Mouse (Mus musculus) embryo, embryonic 10 days (tissue): ENCODE measurements around the gene Dnmt3c.
"Not testable (repeated sequence)": the region's sequence is repeated elsewhere in the genome, so short reads cannot be mapped to it uniquely, and the experiment has no call there.

Source experiments
- DNase-seq: peaks from one replicate; pipeline ENCODE4 v3.0.0-alpha.2; 2015; ENCODE audit warnings: low spot score

Dnmt3c gene

DNA sequence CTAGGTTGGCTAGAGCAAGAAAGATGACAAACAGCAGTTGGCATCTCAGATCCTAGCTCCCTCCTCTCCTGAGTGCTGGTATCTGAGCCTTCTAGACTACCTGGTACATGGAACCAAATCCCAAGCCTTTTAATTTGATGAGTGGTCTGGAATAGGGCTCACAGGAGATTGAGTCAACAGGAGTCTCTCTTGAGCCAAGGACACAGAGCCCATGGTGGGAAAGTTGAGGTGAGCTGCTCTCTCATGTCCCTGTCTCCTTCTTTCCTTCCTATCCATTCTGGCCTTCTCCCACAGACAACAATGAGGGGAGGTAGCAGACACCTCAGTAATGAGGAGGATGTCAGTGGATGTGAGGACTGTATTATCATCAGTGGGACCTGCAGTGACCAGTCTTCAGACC, at the start of gene Dnmt3c:
Gene Dnmt3c, plus strand, starts transcription at position 301 of the 400 bp plus-strand sequence.
- no peak for DNase-seq

DNA sequence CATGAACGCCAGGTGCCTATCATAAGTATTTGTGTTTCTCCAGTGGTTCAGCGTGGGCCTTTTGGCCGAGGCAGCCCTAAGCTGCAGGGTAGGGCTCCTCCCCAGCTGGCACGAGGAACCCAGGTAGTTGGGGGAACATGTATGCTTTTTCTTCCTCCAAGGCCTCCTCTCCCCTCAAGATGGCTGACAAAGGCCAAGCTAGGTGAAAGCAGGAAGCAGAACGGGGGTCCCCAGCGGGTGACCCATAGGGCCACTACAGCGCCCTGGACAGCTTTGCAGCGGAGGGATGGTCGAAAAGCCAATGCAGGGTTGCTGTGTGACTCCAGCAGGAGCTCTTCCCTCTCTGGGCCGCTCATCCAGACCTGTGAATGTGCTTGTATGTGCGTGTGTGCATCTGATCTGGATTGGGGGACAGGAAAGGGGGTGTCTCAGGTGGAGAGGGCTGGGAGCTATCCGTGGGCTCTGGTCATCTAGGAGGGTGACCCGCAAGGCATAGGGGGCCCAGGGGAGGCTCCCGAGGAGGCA, 47.6 kb upstream of the Dnmt3c start:
- DNase-seq = peak; percentile 43

DNA sequence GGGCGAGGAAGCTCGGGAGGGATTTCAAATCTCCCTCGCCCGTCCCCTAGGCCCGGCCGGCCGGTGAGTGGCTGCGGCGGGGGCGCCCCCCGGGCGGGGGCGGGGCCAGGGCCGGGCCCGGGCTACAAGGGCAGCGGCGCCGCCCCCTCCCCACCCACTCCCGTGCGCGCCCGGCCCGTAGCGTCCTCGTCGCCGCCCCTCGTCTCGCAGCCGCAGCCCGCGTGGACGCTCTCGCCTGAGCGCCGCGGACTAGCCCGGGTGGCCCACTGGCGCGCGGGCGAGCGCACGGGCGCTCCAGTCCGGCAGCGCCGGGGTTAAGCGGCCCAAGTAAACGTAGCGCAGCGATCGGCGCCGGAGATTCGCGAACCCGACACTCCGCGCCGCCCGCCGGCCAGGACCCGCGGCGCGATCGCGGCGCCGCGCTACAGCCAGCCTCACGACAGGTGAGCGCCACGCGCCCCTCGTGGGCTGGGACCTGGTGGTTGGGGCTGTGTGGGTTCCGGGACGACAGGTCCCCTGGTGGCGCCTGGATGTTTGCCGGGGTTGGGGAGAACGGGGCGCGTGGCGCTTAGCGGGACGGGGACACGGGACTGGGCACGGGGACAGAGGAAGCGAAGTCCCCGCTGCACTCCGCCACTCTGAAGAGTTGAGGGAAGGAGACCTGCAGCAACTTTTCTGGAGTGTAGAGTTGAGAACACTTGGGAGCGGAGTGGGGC, 47.0 kb upstream of the Dnmt3c start, which contains the start of gene Dnmt3b:
Gene Dnmt3b, plus strand, starts transcription at position 153 of the 716 bp plus-strand sequence.
- DNase-seq = peak; percentile 79

DNA sequence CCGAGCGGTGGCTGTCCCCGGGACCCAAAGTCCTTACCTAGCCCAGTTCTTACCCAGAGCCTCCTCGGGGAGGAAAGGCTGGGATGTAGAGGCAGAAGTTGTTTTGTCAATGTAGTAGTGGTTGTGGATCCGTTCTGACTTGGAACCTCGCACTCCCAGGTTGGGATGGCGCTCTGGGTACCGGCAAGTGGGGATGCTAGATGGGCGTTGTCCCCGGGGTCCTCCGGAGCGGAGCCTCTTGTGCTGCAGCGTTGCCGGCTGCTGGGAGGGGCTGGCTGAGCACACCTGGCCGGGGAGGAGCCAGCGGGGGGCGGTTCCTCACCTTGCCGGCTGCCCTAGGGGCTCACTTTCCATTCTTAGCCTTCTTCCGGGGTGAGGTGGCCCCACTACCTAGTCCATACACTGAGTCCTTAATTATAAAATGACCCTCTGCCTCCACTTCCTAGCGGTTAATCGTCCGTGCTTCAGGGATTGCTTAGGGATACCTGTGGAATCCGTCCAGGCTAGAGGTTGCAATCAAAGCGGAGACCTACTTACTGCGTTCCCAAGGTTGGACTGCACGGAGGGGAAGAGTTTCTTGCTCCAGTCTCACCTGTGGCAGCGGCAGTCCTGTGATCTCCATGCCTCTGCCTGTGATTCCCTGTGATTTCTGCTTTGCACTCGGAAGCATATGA, 46.3 kb upstream of the Dnmt3c start:
- DNase-seq = peak; percentile 36

DNA sequence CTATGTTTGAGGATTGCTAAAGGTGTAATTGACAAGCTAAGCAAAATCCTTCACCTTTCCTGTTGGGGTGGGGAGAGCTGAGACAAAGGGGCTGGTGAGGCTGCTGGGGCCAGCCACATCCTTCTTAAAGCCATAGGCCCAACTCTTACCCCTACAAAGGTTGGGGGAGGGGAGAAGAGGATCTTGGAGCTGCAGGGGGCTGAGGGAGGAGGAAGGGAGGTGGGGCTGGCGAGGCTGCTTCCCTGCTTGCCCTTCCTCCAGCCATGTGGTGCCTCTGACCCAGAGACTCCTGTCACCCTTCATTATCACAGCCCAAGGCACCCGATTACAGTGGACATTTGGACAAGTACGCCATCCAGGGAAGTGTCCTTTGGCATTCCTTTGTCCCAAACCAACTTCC, 44.8 kb upstream of the Dnmt3c start:
- DNase-seq = peak; percentile 36

DNA sequence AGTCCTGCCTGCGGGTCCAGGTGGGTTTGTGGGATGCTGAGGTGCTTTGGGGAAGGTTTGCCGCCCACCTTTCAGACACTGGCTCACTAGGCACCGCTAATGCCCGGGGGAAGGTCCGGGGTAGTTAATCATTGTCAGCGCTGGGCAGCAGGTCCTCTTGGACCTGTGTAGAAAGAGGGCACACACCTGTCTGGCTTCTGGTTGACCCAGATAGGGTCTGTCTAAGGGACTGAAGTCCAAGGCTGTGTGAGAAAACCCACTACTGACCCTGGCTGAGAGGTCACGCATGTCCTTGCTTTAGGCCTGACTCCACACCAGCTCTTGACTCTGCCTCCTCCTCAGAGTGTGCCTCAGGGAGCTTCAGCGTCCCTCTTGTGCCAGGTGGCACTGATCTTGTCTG, 38.8 kb upstream of the Dnmt3c start:
- DNase-seq = not testable (repeated sequence)

DNA sequence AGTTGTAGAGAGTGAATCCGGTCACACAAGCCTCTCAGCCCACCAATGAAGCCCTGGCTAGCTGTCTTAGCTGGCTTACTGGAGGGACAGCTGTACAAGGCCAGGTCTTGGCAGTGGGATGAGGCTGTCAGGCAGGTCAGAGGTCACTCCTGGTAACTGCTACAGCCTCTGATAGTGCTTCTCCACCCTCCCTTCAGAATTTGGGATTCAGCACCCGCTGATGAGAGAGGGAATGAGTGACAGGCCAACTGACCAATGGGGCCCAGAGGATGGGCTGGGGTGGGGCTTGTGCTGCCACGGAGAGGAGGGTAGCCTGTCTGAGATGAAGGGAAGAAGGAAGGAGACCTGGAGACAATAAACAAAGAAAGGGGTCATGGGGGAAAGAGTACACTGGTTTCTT, 35.8 kb upstream of the Dnmt3c start:
- peak; percentile 56 for DNase-seq

DNA sequence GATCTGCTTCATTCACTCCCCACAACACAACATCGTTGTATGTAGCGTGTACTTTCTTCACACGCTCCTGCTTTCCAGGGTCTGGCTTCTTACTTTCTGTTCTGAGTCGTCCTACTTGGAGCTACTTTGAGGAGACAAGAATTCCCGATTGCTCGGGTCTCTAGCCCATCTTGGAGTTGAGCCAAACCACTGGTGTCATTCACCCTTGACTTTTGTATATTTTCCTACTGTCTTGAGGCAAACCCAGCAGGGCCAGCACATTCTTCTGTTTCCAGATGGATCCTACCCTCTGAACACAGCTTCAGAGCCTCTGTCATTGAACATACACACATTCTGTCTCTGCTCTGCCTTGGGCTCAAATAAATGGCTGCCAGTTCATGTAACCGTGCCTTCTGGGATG, 31.1 kb upstream of the Dnmt3c start:
- DNase-seq = no peak

DNA sequence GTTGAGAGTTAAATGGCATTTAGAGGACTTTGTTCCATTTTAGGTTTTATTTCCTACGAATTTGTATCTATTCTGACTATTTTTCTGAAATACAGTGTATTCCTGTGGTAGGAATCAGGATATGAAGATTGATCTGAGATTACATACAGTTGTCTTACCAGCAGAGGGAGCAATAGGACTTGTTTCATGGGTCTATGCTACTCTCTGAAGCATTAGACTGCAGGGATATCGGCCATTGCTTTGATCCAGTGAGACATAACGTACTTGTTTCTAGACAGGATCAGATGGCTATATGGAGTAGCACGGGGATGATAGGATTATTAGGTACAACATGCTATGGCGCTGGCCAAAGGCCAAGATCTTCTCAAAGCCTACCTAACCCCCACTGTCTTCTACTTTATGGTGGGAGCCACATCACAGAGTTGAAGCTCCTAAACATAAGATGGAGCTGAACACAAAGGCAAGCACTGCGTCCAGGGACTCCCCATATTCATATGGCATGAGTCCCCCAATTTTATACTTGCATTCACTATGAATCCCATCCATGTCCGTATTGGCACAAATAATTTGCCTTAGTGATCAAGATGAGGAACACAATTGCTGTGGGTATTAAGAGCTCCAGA, 27.6 kb upstream of the Dnmt3c start:
- DNase-seq = peak; percentile 83

DNA sequence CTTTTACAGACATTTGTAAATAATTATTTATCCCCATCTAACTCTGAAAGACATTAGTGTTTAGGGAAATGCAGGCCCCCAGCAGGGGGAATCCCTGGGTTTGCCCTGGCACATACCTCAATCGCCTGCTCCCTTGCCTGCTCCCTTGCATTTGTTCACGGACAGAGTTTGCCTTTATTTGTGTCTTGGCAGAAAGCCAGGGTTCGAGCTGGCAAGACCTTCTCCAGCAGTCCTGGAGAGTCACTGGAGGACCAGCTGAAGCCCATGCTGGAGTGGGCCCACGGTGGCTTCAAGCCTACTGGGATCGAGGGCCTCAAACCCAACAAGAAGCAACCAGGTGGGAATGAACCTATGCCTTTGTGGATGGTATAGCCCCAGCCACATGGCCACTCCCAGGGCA, 26.3 kb upstream of the Dnmt3c start:
- DNase-seq = no peak

DNA sequence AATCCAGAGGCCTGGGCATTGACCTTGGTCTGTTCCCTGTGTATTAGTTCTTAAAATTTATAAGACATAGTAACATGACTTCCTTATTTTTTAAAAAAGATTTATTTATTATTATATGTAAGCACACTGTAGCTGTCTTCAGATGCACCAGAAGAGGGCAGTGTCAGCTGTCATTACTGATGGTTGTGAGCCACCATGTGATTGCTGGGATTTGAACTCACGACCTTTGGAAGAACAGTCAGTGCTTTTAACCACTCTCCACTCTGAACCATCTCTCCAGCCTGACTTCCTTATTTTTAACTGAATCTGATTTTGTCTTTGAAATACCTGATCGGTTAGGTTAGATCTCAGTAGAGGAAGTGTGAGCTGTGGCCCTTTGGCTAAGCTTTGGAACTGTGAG, 23.8 kb upstream of the Dnmt3c start:
- no peak for DNase-seq

DNA sequence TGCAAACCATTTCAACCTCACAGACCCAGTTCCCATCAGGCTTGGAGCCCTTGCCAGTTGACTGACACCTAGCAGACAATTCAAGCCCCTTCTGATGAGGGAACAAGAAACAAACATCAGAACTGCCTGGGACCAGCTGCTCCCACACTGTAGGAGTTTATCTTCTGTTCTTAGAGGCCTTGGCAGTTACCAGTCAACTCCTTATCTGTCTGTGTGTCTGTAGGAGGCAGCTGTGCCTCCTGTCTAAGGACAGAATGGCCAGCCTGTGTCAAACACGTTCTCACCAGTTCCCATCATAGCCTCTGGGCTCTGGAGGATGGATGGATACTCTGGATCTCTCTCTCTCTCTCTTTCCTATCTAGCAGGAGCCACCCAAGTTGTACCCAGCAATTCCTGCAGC, 21.1 kb upstream of the Dnmt3c start:
- DNase-seq = not testable (repeated sequence)

DNA sequence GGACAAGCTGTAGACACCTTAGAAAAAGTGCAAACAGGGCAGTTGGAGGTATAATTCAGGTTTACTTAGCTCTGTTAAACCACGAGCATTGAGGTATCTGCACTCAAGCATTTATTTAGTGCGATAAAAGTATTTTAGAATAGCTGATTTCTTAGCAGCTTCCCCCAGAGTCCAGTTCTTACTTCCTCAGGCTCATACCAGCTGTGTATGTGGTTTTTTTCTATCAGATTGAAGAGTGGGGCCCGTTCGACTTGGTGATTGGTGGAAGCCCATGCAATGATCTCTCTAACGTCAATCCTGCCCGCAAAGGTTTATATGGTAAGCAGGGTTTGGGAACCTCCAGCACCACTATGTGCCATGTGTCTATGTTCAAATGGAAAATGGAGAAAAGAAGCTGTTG, 19.5 kb upstream of the Dnmt3c start:
- DNase-seq = no peak

DNA sequence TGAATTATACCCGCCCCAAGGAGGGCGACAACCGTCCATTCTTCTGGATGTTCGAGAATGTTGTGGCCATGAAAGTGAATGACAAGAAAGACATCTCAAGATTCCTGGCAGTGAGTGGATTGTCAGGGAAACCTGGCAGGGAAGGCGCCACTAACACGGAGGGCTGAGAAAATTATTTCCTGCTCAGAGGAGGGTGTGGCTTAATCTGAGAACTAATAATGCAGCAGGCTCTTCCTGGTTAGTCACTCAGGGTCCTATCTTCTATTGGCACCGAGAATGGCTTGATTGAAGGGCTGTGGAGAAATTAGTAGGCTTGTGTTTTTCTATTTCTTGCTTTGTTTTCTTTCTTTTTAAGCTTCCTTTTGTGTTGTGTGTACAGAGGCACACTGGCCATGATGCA, 18.9 kb upstream of the Dnmt3c start:
- no peak for DNase-seq

DNA sequence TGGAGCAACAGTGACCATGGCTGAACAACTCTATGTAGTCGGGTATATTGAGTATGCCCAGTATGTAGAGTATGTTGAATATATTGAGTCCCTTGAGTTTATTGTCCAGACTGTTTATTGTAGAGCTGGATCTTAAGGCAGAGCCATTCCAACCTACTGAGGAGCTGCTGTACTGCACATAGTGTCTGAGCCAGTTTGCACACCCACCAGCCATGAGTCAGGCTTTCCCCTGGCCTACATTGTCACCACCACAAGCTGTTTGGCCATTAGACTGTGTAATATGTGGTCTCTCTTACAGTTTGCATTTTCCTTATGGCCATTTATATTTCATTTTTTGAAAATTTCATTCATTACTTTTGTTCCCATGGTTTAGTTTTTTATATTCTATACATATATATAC, 16.5 kb upstream of the Dnmt3c start:
- no peak for DNase-seq

DNA sequence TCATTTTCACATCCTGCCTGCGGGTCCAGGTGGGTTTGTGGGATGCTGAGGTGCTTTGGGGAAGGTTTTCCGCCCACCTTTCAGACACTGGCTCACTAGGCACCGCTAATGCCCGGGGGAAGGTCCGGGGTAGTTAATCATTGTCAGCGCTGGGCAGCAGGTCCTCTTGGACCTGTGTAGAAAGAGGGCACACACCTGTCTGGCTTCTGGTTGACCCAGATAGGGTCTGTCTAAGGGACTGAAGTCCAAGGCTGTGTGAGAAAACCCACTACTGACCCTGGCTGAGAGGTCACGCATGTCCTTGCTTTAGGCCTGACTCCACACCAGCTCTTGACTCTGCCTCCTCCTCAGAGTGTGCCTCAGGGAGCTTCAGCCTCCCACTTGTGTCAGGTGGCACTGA, 3.0 kb upstream of the Dnmt3c start:
- DNase-seq = not testable (repeated sequence)

DNA sequence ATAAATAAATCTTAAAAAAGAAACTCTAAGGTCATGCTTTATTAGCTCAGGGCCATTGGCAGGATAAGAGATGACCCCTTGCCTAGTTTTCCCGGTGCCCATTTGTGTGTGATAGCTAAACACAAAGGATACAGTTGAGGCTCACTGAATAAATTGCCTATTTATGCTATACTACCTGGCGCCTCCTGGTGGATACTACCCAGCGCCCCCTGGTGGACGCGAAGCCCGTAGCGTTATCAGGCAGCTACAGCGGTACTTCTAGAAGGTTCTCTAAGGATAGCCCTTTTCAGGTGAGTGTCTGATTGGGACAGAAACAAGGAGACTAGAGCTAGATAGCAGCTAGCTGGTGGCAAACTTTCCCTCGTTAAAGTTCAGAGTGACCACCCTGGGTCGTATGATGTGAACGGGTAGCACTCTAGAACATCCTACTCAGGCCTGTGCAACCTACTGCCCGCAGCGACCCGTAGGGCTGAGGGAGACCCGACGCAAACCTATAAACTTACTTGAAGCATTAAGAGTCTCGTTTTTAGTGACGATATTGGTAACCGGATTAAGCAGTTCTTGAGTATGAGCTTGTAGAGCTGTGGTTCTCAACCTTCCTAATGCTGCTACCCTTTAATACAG, 1.9 kb upstream of the Dnmt3c start:
- DNase-seq = peak; percentile 51

DNA sequence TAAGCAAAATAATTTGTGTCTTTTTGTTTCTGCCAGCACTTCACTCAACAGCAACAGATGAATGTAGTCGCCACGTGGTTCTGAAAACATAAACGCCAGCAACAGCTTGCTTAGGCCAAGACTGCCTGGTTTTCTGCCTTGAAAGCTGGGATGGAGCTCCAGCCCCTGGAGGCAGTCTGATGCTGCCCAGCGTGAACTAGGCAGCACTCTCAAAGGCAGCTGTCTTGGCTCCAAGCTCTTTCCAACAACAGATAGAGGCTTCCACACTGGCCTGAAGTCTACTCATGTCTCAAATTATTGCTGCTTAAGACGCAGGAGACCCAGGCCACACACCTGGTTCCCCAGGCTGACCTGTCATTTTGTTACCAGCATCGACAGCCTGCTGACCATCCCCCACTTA, 6.9 kb downstream of the Dnmt3c start:
- DNase-seq = no peak

DNA sequence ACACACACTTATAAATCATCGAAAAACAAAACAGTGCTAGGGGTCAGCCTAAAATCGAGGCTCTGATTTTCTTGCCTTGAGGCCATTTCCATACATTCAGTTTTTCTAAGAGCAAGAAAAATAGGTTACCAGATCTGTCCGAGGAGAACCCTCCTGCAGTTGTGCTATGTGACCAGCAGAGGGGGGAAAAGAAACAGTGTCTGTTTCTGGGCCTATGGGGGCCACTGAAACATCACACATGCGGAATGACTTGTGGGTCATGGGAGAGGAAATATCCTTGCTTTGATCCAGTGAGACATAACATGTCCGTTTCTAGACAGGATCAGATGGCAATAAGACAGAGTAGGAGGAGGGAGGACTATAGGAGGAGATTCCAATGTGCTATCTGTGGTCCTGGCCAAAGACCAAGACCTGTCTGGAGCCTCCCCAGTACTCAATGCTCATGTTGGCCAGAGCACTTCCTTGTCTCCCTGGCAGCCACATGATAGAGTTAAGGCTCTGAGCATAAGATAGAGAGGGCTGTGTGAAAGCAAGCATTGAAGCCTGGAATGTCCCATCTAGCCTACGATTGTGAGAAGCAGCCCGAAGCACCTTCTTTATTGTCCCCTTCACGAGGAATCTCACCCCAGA, 14.4 kb downstream of the Dnmt3c start:
- peak; percentile 63 for DNase-seq

DNA sequence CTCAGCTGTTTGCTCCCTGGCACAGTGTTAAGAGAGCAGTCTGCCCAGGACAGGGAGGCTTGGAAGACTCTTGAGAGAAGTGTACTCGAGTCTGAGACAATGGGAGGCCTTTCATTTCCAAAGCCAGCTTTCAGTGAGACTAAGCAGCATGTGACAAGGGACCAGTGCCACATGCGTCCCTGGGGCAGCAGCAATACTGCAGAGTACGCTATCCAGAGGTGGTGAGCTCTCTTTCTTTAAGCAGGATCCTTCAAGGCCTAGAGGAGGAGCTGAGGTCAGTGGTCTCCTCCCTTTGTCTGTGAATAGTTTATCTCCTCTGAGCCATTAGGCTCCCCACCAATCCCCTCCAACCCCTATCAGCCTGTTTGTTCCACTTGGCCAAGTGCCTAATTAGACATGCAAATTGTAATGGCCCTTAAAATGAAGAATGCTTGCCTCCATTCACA, 16.2 kb downstream of the Dnmt3c start:
- DNase-seq = no peak

DNA sequence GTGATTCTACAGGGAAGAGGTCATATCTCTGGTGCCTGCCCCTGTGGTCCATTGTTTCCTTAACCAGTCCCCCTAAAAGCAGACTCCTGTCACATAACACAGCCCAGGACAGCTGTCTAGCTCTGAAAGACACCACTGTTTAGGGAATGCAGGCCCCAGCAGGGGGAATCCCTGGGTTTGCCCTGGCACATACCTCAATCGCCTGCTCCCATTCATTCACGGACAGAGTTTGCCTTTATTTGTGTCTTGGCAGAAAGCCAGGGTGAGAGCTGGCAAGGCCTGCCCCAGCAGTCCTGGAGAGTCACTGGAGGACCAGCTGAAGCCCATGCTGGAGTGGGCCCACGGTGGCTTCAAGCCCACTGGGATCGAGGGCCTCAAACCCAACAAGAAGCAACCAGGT, 16.8 kb downstream of the Dnmt3c start:
- DNase-seq = no peak

DNA sequence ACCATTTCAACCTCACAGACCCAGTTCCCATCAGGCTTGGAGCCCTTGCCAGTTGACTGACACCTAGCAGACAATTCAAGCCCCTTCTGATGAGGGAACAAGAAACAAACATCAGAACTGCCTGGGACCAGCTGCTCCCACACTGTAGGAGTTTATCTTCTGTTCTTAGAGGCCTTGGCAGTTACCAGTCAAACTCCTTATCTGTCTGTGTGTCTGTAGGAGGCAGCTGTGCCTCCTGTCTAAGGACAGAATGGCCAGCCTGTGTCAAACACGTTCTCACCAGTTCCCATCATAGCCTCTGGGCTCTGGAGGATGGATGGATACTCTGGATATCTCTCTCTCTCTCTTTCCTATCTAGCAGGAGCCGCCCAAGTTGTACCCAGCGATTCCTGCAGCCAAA, 21.4 kb downstream of the Dnmt3c start:
- not testable (repeated sequence) for DNase-seq
